Mouse (Mus musculus) brown adipose tissue, adult 24 weeks (tissue): ENCODE results near the gene Stk32c. TPM values are rescaled to one million over a fixed set of nuclear protein-coding genes. Genes with fewer than 3 reads are reported as not detected.

Experiments
- H3K27ac ChIP-seq: fragments of 200-500 bp; replicated peaks from 2 replicates; pipeline ENCODE4 v1.5.1; 2012; ENCODE audit warnings: low read depth, mild to moderate bottlenecking, low read length
- H3K4me1 ChIP-seq: fragments of 200-500 bp; 2 replicates; pipeline ENCODE4 v1.6.1; 2012; ENCODE audit warnings: low read length, mixed read lengths; ENCODE audit not compliant: control insufficient read depth, insufficient read depth, insufficient read length
- H3K4me3 ChIP-seq: fragments of 200-500 bp; 2 replicates; pipeline ENCODE4 v1.5.1; 2012; ENCODE audit warnings: low read depth, mild to moderate bottlenecking, low read length, moderate library complexity; ENCODE audit not compliant: insufficient read depth
- polyA plus RNA-seq: library from polyadenylated mRNA; stranded (reverse); fragments of >200 nt; gene quantifications from 2 replicates; pipeline ENCODE4 v1.2.4, GENCODE M21; 2012; ENCODE audit not compliant: missing spikeins, insufficient read depth, insufficient read length

Gene Stk32c
- polyA plus RNA-seq, 1 experiment: not detected

DNA sequence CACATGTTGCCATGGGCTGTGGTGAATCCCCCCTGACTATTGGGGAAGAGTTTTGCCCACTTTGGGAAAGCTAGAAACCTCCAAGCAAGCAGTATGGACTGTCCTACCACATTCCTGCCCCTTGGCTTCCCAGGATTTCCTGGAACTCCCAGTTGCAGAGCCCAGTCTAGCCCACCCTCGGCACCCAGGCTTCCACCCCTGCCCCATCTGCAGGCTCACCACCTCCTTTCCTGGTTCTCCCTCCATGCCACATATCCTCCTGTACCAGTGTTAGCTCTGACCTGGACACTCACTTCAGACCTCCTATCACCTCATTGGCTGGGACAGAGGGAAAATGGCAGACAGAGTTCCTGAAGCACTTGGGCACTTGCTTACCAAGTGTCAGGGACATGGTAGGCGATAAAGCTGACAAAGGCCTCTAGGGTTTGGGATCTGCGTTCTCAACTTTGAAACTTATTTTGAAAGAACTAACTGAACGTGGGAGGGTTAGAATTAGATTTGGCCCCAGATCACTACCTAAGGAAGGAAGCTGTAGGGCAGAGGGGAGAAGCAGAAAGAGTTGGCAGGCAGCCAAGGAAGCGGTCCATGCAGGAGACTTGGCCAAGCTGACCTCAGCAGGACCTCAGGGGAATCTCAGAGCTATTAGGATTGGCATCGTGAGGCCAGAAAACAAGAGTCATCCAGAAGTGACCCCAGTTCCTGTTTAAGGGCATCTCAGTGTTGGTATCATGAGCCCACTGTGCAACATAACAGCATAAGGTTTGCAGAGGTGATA, 5.7 kb upstream of the Stk32c start:
- Histone ChIP-seq H3K4me3 (no peak overlapping the region), H3K4me1 (peaks cover 19% of the 10 kb centered on the region), H3K27ac (peak overlapping the region; percentile 80)

DNA sequence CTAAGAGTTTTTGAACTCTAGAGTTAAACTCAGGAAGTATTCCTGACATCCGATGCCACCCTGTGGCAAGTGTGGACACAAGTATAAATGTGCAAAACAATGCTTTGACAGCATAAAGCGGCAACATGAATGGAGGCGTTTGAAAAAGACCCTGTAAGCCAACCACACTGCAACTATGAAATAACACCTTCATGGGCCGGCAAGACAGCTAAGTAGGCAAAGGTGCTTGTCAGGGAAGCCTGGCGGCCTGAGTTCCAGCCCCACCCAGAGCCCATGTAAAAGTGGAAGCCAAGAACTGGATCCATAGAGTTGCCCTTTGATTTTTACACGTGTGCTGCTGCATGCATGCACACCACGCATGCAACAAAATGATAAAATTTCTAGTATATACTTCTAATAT, 3.9 kb upstream of the Stk32c start:
- H3K27ac ChIP-seq: no peak overlapping the region
- no peak overlapping the region for H3K4me3 ChIP-seq
- peaks cover 19% of the 10 kb centered on the region for H3K4me1 ChIP-seq

DNA sequence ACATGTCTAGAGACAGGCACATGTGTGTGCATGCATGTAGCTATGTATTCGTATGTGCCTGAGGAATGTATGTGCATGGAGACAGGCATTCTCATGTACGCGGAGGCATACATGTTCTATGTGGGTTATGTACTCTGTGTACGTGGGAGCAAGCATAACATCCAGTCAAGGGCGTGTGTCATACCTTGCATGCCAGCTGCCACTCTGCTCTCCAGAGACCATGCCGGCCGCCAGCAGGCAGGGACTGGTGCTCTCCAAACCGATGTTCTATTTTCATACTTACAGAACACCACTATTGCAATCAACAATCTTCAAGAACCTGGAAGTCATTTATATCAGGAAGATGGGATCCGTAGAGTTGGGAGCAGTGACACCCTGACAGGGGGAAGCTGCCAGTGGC, 3.4 kb upstream of the Stk32c start:
- H3K4me3 ChIP-seq: no peak overlapping the region
- H3K27ac ChIP-seq: no peak overlapping the region; the same call in 1 of the 2 replicates
- H3K4me1 ChIP-seq: peaks cover 19% of the 10 kb centered on the region

DNA sequence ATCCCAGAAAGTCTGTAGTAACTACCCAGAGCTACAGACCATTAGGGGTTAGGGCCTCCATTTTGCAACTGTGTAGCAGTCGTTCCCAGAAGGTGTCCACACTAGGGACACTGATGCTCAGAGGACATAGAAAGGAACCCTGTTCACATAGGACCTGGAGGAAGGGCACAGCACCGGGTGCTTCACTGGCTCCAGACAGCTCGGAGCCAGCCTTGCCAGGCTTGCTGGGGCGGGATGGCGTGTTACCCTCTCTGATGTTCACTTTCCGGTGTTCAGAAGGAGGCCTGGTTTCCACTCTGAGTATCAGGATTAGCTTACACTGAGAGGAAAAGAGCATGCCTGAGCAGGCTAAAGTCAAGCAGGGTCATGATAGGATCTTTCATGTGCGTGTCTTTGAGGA, 2.8 kb upstream of the Stk32c start:
- Histone ChIP-seq H3K27ac (no peak overlapping the region), H3K4me1 (peaks cover 19% of the 10 kb centered on the region), H3K4me3 (no peak overlapping the region)

- Histone ChIP-seq H3K27ac (no peak overlapping the region), H3K4me3 (no peak overlapping the region), H3K4me1 (peaks cover 19% of the 10 kb centered on the region)
Measured at GRCm38 (mm10) chr7:139215516-139215915, 2.4 kb upstream of the Stk32c start.

DNA sequence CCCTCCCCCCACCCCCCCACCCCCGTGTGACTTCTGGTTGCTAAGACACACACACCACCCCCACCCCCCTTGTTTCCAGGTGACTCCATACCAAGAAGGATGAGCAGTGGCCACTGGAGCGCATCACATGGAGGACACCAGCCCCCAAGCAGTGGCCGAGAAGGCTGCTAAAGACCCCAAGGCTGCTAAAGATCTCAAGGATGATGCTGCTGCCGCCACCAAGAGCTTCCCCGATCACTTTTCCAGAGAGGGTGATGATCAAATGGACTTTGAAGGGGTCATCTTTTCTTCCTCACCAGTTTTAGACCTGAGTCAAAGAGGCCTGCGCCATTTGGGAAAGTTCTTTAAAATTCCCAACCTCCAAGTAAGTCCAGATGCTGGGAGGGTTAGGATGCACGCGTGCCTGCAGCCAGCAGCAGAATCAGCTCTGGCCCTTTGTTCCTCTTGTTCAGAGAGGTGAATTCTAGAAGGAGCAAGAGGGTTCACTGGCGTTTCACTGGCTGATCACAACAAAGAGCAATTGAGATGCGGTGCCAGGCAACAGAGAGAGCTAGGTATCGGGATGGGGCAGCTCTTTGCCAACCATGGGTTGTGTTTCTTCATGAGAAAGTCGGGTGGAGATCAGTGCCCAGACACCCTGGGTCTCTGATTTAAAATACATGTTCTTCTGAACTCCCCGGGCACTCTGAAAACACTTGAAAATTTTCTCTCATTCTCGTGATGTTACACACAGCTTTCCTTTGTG, 1.7 kb upstream of the Stk32c start:
- Histone ChIP-seq H3K4me3 (no peak overlapping the region), H3K4me1 (peaks cover 17% of the 10 kb centered on the region), H3K27ac (no peak overlapping the region)

DNA sequence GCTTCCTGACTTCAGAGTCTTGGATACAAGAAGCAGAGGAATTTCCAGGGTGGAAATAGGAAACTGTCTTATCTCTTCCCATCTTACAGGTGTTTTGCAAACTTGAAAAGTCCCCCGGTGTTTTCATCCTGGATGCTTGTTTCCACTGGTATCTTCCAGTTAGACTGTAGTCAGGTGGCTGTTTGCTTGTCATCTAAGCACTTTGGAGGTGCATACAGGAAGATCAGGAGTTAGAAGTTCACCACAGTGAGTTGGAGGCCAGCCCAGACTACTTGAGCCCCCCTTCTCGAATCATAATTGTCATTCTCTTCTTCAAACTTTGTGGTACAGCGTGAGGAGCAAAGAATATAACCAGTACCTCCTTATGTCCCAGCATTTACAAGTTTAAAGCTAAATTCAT, 1.1 kb upstream of the Stk32c start:
- Histone ChIP-seq H3K4me1 (peaks cover 13% of the 10 kb centered on the region), H3K4me3 (no peak overlapping the region), H3K27ac (no peak overlapping the region)

DNA sequence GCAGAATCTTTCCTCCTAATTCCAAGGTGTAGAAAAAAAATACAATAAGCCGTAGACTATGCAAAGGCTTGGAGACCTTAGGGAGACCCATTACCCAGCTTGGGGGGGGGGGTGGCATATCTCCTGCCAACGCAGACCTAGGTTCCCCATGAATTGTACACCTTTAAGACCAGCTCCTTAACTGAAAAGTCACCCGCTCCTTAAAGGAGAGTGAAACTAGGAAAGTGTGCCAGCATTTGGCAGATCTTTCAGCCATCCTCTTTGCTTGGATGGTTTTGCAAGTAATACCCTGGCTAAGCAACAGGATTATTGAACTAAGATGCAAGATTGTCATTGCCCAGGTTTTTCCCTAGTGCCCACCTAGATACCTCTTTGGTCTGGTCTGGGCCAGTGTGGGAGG, 644 bp upstream of the Stk32c start:
- H3K4me3 ChIP-seq: peak overlapping the region; percentile 51; the same call in 1 of the 2 replicates
- 0 out of 2 replicates have a peak overlapping the region, but pooled peaks have one; percentile 6 for H3K27ac ChIP-seq
- H3K4me1 ChIP-seq: peaks cover 10% of the 10 kb centered on the region

- H3K27ac ChIP-seq: no peak overlapping the region
- H3K4me3 ChIP-seq: no peak overlapping the region
- H3K4me1 ChIP-seq: peaks cover 2% of the 10 kb centered on the region
Measured at GRCm38 (mm10) chr7:139211761-139212160, 1.3 kb downstream of the Stk32c start.

DNA sequence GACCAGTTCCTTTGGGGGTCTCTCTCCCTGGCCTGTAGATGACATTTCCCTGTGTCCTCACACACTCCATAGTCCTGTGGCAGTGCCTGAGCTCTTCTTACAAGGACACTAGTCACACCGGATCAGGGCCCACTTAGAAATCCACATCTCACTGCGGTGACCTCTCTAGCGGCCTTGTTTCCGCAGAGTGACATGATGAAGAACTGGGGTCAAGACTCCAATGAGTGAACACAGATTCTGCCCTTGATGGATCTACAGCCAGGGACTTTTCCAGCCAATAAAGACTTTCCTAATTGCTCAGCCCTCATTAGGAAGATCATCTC, 4.4 kb downstream of the Stk32c start:
- no peak overlapping the region for H3K27ac ChIP-seq

DNA sequence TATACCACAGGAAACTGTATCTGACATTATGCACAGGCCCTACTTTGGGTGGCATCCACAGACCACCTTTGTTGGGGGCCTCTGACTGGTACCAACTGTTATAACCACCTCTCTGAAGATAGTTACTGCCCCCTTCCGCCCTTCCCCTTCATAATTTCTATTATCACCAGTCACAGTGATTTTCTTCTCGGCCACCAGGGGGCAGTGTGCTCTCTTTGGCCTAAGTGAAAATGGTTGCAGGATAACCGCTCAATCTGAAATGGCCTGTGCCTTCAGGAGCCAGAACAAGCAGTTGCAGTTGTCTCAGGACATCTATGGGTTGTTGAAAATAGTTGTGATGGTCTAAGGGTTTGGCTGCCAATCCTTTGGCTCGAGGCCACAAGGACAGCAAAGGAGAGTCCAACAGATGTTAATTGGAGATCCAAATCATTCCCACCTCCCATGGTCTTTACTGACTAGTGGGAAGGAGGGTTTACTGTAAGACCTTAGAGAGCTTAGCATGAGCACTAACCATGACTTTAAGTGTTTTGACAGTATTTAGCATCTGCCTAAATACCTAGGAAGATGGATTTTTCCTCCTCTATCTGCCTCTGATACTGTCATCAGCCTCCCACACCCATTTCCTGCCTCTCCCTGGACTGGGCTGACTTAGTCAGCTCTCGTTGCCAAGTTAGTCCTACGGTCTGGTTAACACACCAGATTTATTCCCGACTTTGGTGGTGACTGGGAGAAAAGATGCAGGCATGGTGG, 4.9 kb downstream of the Stk32c start:
- Histone ChIP-seq H3K27ac (no peak overlapping the region), H3K4me1 (no peaks in the 10 kb centered on the region), H3K4me3 (no peak overlapping the region)

More for the DNA sequence above, 4.4 kb downstream of the Stk32c start:
- Histone ChIP-seq H3K4me3 (no peak overlapping the region), H3K4me1 (no peaks in the 10 kb centered on the region)

- Histone ChIP-seq H3K27ac (no peak overlapping the region), H3K4me1 (no peaks in the 10 kb centered on the region), H3K4me3 (no peak overlapping the region)
Measured at GRCm38 (mm10) chr7:139201209-139201608, 11.9 kb downstream of the Stk32c start.

- no peaks in the 10 kb centered on the region for H3K4me1 ChIP-seq
- no peak overlapping the region for H3K27ac ChIP-seq
- H3K4me3 ChIP-seq: no peak overlapping the region
Measured at GRCm38 (mm10) chr7:139200108-139200507, 13.0 kb downstream of the Stk32c start.

DNA sequence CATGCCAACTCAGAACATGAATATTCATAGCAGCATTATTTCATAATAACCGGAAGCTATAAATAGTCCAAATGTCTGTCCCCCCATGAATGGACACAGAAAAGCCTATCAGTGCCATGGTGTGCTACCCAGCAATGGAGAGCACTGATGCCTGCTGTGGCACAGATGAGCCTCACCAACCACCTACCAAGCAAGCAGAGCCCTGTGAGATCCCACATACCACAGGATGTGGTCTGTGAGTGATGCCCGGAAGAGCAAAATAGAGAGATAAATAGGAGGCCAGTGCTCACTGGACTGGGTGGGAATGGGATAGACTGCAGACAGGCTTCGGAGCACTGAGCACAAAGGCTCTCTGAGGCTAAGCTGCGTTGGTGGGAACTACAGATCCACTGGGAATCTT, 16.1 kb downstream of the Stk32c start:
- no peak overlapping the region for H3K27ac ChIP-seq
- no peaks in the 10 kb centered on the region for H3K4me1 ChIP-seq
- H3K4me3 ChIP-seq: no peak overlapping the region

- H3K4me3 ChIP-seq: no peak overlapping the region
- no peak overlapping the region for H3K27ac ChIP-seq
- H3K4me1 ChIP-seq: no peaks in the 10 kb centered on the region
Measured at GRCm38 (mm10) chr7:139191619-139192018, 21.5 kb downstream of the Stk32c start.
